Mouse (Mus musculus) left cerebral cortex, adult 18-20 months (tissue): ENCODE data around the gene Rnf126. TPM values are rescaled to one million over a fixed set of nuclear protein-coding genes. Genes with fewer than 3 reads are reported as not detected.

Experiments used
- DNase-seq, 2 experiments: peaks; one replicate each; pipeline ENCODE4 v3.0.0; 2021 to 2022; ENCODE audit warnings: low spot score in 2 of 2, mixed read lengths in 1 of 2
- long read RNA-seq, 2 experiments: library from polyadenylated mRNA; stranded (forward); transcript quantifications; one replicate each; pipeline ENCODE4 v2.0.0; 2021
- total RNA-seq, 2 experiments: library from RNA; stranded (reverse); gene quantifications; 2 replicates each; pipeline ENCODE4 v1.2.3; 2021

Gene Rnf126
- total RNA-seq: 10 to 100 TPM; 86.7 to 98.4 TPM
- long read RNA-seq, experiment 1, transcript Rnf126-201 (9 exons, 1,639 nt): major isoform, 155 of 230 reads
- long read RNA-seq, experiment 1, partial matches to known transcripts: 6 of 230 reads
- long read RNA-seq, experiment 1, other reads (novel, unspliced or antisense): 69 of 230 reads
- long read RNA-seq, experiment 2, transcript Rnf126-201 (9 exons, 1,639 nt): major isoform, 110 of 152 reads
- long read RNA-seq, experiment 2, partial matches to known transcripts: 12 of 152 reads
- long read RNA-seq, experiment 2, other reads (novel, unspliced or antisense): 30 of 152 reads

DNA sequence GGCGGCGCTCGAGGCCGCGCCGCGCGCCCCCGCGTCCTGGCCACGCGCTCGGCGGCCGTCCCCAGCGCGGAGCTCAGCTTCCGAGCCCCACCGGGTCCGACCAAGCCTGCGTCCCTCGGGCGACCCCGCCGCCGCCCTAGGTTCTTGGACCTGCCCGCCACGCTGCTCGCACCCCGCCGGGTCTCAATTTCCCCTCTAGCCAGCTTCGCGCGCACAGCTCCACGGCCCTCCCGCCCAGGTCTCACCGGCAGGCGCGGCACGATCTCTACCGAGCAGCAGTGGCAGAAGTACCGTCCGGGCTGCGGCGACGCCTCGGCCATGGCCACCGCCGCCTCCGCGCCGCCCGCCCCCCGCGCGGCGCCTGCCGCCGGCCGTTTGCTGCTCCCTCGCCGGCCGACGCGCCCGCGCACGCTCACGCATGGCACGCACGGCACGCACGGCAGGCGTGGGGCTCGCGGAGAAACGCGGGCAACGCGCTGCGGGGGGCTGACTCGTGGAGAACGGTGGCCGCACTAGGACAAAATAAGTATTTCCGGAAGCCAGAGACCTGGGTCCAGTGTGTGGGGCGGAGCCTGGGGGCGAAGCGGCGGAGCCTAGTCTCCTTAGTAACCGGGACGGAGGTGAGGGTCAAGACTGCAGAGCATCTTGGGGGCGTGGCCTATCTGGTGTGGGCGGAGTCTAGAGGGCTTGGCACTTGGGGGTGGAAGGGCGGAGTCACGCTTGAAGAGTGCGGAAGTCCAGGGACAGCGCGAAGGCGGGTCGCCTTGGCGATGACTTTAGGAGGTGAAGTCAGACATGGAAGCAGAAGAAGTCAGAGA is at the start of gene Rnf126:
Gene Rnf126 (minus strand): TSS at position 445 of the 818 bp plus-strand sequence.
- DNase-seq: peak; percentile 98

DNA sequence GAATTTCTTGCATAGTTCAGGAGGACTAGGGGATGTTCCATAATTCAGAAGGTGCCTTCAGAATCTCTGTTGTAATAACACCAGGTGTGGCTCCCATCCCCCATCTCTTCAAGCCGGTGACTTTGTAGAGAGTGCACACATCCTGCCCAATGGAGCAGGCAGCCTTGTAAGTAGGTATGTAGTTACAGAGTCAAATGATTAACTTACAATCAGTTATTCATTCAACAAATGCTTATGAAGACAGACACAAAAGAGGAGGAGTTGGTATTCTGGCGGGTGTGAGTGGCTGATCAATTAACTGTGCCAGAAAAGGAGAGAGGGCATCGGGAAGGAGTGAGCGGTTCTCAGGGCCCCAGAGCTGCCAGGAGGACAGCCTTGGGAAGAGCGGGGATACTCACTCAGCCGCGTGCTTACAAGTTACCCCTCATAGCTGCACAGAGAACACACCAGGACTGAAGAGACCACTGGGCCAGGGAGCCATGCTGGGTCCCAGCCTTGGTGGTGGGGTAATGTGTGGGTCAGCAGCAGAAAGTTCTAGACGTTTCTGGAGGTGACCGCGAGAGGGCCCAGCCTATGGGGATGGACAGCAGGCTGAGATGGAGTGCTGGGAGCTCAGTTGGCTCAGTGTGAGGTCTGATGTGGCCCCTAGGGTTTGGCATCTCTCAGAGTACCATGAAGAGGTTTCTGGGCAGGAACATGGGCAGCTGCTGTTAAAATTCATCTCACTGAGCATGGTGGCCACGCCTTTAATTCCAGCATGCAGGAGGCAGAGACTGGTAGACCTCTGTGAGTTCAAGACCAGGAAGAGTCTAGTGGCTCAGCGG is 49.1 kb upstream of the Rnf126 start:
- no peak for DNase-seq

DNA sequence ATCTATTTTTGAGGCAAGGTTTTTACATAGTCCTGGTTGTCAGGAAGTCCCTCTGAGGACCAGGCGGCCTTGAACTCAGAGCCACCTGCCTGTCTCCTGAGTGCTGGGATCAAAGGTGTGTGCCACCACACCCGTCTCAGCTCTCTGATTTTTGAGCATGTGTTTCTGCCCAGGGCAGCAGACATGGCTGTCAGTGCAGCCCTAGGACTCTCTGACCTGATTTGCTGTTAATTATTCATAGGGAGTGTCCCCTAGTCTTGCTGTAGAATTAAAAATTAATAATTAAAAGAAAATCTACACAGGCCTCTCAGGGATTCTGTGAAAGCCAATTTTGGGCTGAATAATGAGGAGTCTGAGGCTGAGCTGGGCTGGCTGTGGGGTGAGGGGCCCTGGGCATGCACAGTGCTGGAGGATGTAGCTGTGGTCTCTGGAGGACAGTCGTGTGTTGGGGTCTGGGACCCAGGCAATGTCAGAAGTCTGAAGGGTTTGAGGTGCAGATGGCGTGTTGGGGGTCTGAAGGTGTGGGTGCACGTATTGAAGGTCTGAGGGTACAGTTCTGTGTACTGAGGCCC is 47.6 kb upstream of the Rnf126 start:
- DNase-seq: no peak

DNA sequence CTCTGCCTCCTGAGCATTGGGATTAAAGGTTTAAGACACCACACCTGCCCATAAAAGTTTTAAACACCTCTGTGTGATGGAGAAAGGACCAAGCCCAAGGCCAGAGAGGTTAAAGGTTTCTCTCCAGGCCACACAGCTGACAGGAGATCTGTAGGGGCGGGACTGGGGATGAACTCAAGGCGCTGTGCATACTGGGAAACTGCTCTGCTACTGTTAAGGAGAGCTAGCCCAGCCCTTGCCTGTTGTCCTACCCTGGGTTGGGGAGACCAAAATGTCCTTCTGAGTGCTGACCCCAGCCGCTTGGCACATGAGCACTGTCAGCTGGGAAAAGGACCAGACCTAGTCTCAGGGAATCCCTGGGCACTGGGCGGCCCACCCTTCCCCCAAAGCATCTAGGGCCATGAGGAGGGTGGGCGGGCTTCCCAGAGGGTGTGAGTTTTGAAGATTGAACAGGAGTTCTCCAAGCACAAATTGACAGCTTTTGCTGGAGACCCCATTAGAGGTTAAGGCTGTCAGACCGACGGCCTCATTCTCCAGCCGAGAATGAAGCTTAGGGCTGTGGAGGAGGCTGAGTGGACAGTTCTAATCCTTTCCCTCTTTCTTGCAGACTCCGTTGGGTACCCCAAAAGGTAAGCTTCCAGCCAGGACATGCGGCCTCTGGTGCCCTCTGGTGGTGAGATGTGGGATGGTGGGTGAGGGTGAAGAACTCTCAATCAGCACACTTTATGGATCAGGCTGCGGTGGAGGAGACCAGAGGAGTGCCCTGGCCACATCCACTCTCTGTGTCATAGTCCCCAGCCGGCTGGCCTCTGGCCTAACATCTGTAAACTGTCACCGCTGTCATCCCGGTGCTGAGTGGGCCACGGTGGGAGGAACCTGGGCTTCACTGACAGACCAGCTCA is 45.2 kb upstream of the Rnf126 start:
- DNase-seq: peak; percentile 85 to 92

DNA sequence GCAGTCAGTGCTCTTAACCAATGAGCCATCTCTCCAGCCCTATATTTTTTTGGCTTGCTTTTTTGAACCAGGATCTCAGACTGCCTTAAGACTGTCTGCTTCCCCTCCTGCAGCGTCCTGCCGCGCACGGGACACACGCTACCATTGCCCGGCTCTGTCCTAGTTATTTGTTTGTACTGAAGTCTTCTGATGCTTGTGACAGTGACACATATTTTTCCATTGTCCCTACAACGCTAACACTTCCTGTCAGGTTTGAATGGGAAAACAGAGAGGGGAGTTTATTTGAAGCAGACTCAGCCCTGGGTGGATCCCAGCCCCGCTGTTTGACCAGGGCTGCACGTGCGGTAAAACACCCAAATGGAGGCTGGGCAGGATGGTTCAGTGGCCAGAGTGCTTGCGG is 42.0 kb upstream of the Rnf126 start:
- no peak for DNase-seq

DNA sequence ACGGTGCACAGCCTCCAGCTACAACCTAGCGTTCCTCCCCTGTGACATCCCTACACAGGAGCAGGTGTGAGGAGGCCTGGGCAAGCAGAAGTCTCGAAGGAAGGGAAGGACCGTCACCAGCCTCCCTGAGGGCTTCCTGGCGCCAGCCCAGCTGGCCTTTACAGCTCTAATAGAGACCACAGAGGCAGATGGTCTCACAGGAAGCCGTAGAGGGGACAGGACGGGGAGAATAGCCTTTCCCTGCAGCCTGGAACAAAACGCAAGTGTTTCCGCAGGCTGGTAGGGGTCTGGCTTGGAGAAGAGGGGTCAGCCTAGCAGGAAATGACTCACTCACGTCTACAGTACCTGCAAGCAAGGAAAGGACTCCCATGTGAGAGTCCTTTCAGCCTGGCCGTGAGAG is 41.1 kb upstream of the Rnf126 start:
- DNase-seq: no peak

DNA sequence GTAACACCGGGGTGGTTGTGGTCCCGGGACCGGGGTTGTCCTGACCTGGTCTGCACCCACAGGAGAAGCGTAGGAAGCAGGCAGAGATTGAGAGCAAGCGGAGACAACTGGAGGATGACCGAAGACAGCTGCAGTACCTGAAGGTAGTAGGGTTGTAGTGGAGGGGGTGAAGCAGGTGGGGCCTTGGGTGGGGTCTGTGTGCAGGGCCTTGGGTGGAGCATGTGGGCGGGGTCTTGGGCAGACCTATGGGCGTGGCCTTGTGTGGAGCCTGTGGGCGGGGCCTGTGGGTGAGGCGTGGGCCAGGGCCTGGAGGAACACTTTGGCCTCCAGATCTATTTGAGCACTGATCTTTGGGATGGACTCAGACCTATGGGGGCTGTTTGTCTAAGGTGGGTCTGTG is 40.2 kb upstream of the Rnf126 start:
- DNase-seq: no peak

DNA sequence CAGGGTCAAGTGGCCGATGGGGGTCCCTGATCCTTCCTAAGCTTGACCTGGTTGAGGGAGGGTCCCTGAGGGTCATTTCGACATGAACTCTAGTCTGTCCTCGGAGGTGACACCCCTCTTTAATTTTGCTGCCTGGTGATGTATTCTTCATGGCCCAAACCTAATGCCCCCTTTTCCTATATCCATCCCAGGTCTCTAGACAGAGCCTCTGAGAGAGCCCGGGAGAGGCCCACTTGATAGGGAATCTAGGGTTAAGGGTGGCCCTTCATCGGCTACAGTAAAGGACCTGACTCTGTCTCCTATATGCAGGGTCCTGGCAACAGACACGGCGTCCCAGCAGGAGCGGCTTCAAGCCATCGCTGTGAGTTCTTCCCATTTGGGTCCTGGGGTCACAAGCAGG is 39.6 kb upstream of the Rnf126 start:
- DNase-seq: no peak

DNA sequence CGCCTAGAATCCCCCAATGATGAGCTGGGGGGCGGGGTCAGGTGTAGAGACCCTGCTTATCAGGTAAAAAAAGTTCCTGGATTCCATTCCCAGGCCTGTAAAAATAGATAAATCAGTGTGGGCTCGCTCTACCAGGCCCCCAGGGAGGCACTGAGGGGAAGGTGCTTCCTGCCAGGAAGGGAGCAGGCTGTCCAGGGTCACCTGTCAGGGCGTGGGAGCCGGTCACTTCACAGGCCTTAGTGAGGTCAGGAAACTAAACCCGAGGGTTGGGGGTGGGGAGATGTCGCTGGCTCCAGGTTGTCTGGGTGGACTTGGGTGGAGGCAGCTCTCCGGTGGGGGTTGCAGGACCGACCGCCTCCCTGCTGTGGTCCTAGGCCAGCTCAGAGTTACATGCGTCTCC is 38.9 kb upstream of the Rnf126 start:
- no peak for DNase-seq

DNA sequence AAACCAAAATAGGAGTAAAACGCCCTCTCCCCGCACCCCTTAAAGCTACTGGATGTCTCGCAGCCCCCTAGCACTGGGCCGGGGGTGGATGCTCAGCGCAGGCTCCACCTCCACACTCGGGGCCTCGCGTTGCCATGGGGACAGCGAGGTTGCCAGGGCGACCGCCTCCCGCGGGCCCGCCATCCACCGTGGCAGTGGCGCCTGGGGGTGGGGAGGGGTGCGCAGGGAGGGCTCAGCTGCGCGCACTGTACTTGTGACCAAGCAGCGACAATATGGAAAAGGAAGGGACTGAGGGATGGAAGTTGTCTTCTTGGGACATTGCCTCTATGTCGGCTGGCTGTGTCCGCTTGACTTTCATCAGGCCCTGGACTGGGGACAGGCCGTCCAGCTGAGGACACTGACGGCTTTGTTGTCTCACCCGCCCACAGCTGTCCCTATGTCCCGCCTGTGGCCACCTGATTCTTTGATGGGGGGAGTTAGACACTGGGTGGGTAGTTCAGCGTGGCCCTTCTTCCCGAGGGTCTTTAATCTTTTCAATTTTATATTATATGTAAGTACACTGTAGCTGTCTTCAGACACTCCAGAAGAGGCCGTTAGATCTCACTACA is 37.1 kb upstream of the Rnf126 start:
- DNase-seq: peak; percentile 90 to 96

DNA sequence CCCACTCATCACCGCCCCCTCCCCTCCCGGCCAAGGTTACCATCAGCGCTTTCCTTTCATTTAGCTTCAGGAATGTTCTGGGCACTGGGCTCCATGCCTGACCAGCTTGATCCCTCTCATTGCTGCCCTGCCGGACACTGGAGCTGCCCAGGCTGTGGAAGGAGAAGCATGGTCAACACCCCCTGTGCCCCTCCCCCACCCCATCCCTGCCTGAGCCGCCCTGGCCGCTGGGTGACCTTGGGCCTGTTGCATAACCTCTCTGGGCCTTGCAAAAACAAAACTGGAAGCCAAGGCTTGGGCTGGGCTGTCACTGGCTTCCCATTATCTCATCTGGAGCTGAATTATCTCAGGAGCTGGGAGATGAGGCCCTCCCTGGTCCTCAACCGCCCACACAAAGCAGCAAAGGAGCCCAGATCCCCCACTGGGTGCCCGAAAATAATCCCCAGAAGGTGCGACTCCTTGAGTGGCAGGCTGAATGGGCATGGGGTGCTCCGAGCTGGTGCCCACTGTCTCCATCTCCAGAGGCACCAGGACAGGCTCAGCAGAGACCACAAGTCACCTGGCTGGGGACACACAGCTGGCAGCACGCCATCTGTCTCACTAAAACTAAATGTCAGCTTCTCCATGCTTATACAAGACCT is 35.7 kb upstream of the Rnf126 start:
- DNase-seq: peak in 1 of 2 experiments; percentile 59

DNA sequence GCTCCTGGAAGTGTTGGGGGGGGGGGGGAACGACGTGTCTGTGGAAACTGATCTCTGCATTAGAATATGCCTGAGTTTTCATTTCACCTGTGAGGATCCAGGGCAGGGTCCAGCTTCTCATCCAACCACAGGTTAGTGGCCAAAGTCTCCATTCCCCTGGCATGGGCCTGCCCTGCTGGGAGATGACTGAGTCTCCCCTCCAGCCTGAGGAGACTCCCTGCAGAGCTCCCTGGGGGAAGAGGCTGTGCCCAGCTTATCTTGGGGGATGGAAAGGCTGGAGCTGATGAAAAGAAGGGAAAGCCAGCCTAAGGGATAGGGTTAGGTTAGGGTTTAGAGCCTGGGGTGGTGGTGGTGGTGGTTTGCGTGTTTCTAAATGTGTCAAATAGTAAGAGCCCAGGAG is 35.1 kb upstream of the Rnf126 start:
- no peak for DNase-seq

DNA sequence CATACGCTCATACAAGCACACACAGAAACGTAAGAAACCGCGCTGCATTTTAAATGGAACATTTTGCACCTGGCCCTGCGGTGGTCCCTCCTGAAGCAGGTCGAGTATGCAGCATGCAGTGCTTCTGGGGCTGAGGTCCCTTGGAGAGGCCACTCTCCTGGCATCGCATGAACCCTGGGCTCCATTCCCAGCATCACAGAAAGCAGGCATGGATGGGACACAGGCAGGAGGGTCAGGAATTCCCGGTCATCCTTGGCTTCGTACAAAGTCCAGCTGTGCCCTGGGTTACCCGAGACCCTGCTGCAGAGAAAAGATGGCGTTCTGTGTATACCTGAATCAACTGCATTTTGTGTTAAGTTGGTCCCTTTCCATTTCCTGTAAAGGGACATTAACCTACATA is 33.8 kb upstream of the Rnf126 start:
- no peak for DNase-seq

DNA sequence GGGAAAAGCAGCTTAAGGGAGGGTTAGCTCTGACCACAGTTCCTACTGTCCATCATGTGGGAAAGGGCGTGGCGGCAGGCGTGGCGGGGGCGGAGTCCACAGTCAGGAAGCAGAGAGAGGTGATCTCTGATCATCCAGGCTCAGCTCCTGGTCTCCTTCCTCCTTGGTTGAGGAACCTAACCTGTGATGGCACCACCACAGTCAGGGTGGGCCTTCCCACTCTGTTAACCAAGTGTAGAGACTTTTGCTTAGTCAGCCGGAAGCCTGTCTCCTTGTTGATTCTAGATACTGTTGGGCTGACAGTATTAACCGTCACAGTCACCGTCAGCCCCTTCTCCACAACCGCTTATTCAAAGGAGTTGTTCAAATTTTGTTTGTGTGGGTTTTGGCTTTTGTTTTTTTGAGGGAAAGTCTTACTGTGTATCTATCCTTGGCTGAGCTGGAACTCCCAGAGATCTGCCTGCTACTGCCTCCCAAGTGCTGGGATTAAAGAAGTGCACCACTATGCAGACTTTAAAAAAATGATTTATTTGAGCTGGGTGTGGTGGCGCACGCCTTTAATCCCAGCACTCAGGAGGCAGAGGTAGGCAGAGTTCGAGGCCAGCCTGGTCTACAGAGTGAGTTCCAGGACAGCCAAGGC is 31.7 kb upstream of the Rnf126 start:
- DNase-seq: no peak

DNA sequence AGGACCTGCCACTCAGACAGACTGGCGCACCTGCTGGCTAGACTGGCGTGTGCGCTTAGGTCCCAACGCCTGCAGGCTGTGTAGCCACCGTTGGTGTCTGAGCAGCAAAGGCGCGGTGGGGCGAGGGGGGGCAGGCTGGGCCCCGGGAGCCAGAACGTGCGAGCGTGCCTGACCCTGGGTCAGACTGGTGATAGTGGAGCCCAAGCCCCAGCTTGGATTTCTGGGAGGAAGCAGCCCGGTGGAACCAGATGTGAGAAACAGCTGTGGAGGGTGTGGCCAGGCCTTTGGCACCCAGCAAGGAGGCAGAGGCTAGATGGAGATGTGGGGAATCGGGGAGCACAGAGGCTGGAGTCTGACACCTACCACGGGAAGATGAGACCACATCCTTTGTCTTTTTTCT is 30.6 kb upstream of the Rnf126 start:
- DNase-seq: no peak

DNA sequence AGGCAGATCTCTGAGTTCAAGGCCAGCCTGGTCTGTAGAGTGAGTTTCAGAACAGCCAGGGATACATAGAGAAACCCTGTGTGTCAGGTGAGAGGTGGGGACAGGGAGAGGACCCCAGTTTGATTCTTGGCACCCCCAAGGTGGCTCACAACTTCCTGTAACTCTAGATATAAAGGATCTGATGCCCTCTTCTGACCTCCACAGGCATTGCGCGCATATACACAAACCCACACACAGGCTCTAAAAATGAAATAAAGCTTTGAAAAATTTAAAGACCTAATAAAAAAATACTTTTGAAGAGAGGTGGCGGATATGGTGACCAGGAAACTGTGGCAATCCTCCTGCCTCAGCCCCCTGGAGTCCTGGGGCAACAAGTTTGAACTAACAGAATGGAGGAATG is 29.2 kb upstream of the Rnf126 start:
- DNase-seq: no peak

DNA sequence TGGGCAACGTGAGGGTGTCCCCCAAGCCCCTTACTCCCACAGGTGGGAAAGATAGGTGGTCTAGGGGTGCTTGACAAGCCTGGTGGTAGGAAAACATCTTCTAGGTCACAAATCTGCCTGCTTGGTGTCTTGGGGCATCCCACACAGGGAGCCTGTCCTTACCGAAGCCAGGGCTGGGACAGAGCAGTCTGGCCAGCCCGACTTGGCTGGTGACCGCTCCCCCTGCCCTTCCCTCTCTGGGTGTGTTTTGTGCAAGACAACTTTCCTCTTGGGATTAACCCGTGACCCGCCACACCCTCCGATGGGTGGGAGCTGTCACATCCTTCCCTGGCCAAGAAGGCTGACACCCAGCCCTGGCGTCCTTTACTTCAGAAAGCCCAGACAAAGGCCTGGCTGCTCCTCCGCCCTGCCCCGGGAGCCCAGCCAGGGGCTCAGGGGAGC is 27.8 kb upstream of the Rnf126 start:
- DNase-seq: no peak

DNA sequence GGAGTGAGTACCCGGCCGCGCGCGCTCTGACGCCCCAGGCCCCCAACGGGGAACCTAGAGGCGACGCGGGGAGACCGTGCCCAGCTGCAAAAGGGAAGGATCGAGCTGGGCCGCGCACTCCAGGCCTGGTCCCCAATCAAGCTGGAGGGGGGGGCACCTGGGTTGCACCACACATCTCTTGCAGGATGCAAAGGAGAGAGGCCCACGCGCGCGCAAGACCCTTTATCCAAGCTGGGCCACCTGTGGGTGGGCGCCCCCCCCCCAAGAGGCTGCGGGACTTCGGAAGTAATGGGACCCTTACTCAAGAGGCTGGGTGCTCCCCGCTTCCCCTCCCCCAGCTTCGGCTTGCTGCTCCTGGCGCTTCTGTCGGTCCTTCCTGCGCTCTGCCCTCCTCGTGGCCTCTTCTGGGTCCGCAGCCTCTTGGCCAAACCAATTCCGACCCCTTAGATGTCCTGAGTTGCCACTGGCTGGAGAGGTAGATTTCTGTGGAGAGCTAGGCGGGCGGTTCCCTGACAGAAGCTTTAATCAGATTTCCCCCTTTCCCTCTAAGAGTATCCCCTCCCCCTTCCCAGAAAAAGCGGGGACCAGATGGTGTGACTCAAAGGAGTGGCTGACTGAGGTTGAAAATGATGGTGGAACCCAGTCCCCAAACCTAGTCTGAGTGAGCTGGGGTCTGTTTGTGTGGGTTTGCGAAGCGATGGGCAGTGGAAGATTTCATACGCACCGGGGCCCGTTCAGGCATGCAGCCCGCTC is 27.2 kb upstream of the Rnf126 start:
- DNase-seq: peak; percentile 49 to 60
